Mouse (Mus musculus) C2C12 (cell line): Measurements from ENCODE around the gene Stoml2. TPM values are rescaled to one million over a fixed set of nuclear protein-coding genes. Genes with fewer than 3 reads are reported as not detected.
"Not testable (repeated sequence)": the region's sequence is repeated elsewhere in the genome, so short reads cannot be mapped to it uniquely, and the experiment has no call there.

Source experiments
- H3K27me3 ChIP-seq: one replicate; pipeline ENCODE4 v1.6.1; 2011; ENCODE audit not compliant: control insufficient read depth, insufficient read depth, insufficient read length
- H3K36me3 ChIP-seq: one replicate; pipeline ENCODE4 v1.6.1; 2011; ENCODE audit not compliant: control insufficient read depth, insufficient read depth
- H3K4me3 ChIP-seq: one replicate; pipeline ENCODE4 v1.5.1; 2011; ENCODE audit warnings: mild to moderate bottlenecking, control low read depth; ENCODE audit not compliant: poor library complexity, insufficient read depth, severe bottlenecking
- H3K79me2 ChIP-seq: one replicate; pipeline ENCODE4 v1.6.1; 2011; ENCODE audit not compliant: control insufficient read depth, insufficient read depth
- H3K79me3 ChIP-seq: one replicate; pipeline ENCODE4 v1.6.1; 2011; ENCODE audit warnings: low read depth, control low read depth
- H3ac ChIP-seq: one replicate; pipeline ENCODE3; 2011; ENCODE audit warnings: low read depth; ENCODE audit not compliant: control insufficient read depth, insufficient read length
- CEBPB ChIP-seq: IDR thresholded peaks from one replicate; pipeline ENCODE4 v1.6.1; 2011; ENCODE audit warnings: low read depth, mild to moderate bottlenecking, control low read depth, moderate library complexity
- CTCF ChIP-seq: IDR thresholded peaks from one replicate; pipeline ENCODE4 v1.5.1; 2011; ENCODE audit not compliant: control insufficient read depth, insufficient read depth, insufficient read length
- FOSL1 ChIP-seq: IDR thresholded peaks from one replicate; pipeline ENCODE4 v1.8.0; 2011; ENCODE audit warnings: mild to moderate bottlenecking, low read length; ENCODE audit not compliant: poor library complexity, insufficient read depth, severe bottlenecking
- MAX ChIP-seq: IDR thresholded peaks from one replicate; pipeline ENCODE4 v1.6.1; 2011; ENCODE audit warnings: mild to moderate bottlenecking, control low read depth
- MYOD1 ChIP-seq: IDR thresholded peaks from one replicate; pipeline ENCODE4 v1.6.1; 2011; ENCODE audit warnings: low read depth; ENCODE audit not compliant: control insufficient read depth, insufficient read length
- MYOG ChIP-seq: IDR thresholded peaks from one replicate; pipeline ENCODE4 v1.6.1; 2011; ENCODE audit not compliant: control insufficient read depth, insufficient read length; ENCODE audit errors: extremely low read depth
- USF1 ChIP-seq: IDR thresholded peaks from one replicate; pipeline ENCODE4 v1.6.1; 2011; ENCODE audit warnings: low read depth, mild to moderate bottlenecking, control low read depth, moderate library complexity
- polyA plus RNA-seq: library from polyadenylated mRNA; unstranded; fragments of >200 nt; fragmentation: generic; extraction: Trizol; gene quantifications from one replicate; pipeline ENCODE4 v1.2.1, GENCODE M21; 2012; ENCODE audit warnings: missing spikeins

The Stoml2 gene
- polyA plus RNA-seq, 1 experiment = 133 TPM

- Histone ChIP-seq H3ac (no peak overlapping the region), H3K79me2 (peaks cover 69% of the 10 kb centered on the region), H3K4me3 (peak overlapping the region; percentile 89), H3K36me3 (peaks cover 52% of the 10 kb centered on the region), H3K27me3 (no peaks in the 10 kb centered on the region), H3K79me3 (peaks cover 49% of the 10 kb centered on the region)
- TF ChIP-seq USF1 = no peak
- no peak for TF ChIP-seq MYOG
- no peak for TF ChIP-seq CEBPB
- TF ChIP-seq MYOD1 = no peak
- no peak for TF ChIP-seq MAX
- no peak for TF ChIP-seq CTCF
- TF ChIP-seq FOSL1 = no peak
These were observed 33.5 kb downstream of the Stoml2 start for GRCm38 (mm10) chr4:42998022-42998421.

- Histone ChIP-seq H3K36me3 (peaks cover 97% of the 10 kb centered on the region), H3ac (no peak overlapping the region)
- no peak for TF ChIP-seq CEBPB
- no peak for TF ChIP-seq MYOG
- TF ChIP-seq MAX = no peak
- no peak for TF ChIP-seq MYOD1
- no peak for TF ChIP-seq USF1
- no peak for TF ChIP-seq CTCF
- TF ChIP-seq FOSL1 = no peak
These were observed 43.2 kb downstream of the Stoml2 start for GRCm38 (mm10) chr4:42988296-42988695.

DNA sequence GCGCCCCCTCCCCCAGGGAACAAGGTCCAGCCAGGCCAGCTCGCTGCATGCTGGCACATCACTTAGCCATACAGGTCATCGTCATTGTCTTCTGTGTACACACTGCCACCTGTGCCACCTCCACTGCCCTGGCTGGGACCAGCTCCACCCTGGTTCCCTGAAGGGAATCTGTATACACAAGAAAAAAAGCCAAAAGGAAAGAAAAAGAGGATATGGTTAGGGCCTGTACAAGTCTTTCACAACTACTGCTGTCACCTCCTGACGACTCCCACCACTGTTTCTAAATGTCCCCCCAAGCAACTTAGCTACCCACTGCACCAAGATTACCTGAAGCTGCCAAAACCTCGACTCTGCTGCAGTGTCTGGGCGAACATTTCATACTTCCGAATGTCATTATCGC is 51.0 kb downstream of the Stoml2 start:
- H3K79me3 ChIP-seq, H3K27me3 ChIP-seq, H3K79me2 ChIP-seq, H3K4me3 ChIP-seq, H3ac ChIP-seq: not testable (repeated sequence)
- H3K36me3 ChIP-seq = peaks cover 82% of the 10 kb centered on the region

More at GRCm38 (mm10) chr4:42988296-42988695, 43.2 kb downstream of the Stoml2 start:
- H3K79me2 ChIP-seq = peaks cover 41% of the 10 kb centered on the region
- no peaks in the 10 kb centered on the region for H3K27me3 ChIP-seq
- no peak overlapping the region for H3K4me3 ChIP-seq
- H3K79me3 ChIP-seq = peaks cover 19% of the 10 kb centered on the region

- H3ac ChIP-seq = no peak overlapping the region
- no peaks in the 10 kb centered on the region for H3K79me2 ChIP-seq
- H3K4me3 ChIP-seq = no peak overlapping the region
- H3K36me3 ChIP-seq = peaks cover 58% of the 10 kb centered on the region
- TF ChIP-seq CEBPB (no peak), MYOD1 (no peak), MAX (no peak), USF1 (no peak), CTCF (no peak), MYOG (no peak), FOSL1 (no peak)
- no peaks in the 10 kb centered on the region for H3K79me3 ChIP-seq
- H3K27me3 ChIP-seq = no peaks in the 10 kb centered on the region
These were observed 53.4 kb downstream of the Stoml2 start for GRCm38 (mm10) chr4:42978062-42978461.

Other genes with a start within 250 kb of the Stoml2 start
- gene Fam205a1, start 177.8 kb downstream of the Stoml2 start, polyA plus RNA-seq = not detected
- gene Gm12394, start 174.9 kb downstream of the Stoml2 start, polyA plus RNA-seq = not detected
- not detected for gene Fam205c, start 157.5 kb downstream of the Stoml2 start, polyA plus RNA-seq
- not detected for gene Phf24, start 115.0 kb downstream of the Stoml2 start, polyA plus RNA-seq
- gene Dnajb5, start 81.9 kb downstream of the Stoml2 start, polyA plus RNA-seq = 5.3 TPM
- 0.48 TPM for gene 1700022I11Rik, start 62.1 kb downstream of the Stoml2 start, polyA plus RNA-seq
- 319 TPM for gene Vcp, start 31.2 kb downstream of the Stoml2 start, polyA plus RNA-seq
- gene Fancg, start 21.2 kb downstream of the Stoml2 start, polyA plus RNA-seq = 3.2 TPM
- gene Pigo, start 5.9 kb downstream of the Stoml2 start, polyA plus RNA-seq = 4.9 TPM
- 4.8 TPM for gene Fam214b, start 14.5 kb upstream of the Stoml2 start, polyA plus RNA-seq
- gene Unc13b, start 27.2 kb upstream of the Stoml2 start, polyA plus RNA-seq = 0.08 TPM
- 0.04 TPM for gene Atp8b5, start 235.4 kb upstream of the Stoml2 start, polyA plus RNA-seq